Mouse (Mus musculus): ENCODE measurements at regions not wholly inside any gene's neighbourhood (a gene's known extent, or its start where the extent isn't known, plus 50 kb on each side); places are given as distances from the start of the nearest gene placed in this dataset.

DNA sequence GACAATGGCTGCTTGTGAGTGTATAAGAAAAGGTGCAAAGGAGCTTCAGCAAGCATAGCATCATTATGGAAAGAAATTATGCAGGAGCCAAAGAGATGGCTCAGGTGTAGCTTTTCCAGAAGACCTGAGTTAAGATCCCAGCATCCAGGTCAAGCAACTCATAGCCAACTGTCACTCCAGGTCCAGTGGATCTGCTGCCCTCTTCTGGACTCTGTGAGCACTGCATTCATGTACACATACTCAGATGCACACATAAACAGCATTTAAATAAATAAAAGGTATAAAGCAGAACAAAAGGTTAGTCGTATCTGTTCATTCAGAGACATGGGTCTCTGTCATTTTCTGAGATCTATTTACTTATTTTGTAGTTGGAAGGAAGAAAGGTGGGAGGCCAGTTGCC, 112.0 kb upstream of the Zfp618 start:
- TF ChIP-seq CTCF (IDR thresholded peaks at IDR 0.05) (no peak; the same call in 1 of the 2 replicates), EP300 (IDR thresholded peaks at IDR 0.05) (no peak)

Data from lung, postnatal 0 days (tissue).